In the genomic region with DNA sequence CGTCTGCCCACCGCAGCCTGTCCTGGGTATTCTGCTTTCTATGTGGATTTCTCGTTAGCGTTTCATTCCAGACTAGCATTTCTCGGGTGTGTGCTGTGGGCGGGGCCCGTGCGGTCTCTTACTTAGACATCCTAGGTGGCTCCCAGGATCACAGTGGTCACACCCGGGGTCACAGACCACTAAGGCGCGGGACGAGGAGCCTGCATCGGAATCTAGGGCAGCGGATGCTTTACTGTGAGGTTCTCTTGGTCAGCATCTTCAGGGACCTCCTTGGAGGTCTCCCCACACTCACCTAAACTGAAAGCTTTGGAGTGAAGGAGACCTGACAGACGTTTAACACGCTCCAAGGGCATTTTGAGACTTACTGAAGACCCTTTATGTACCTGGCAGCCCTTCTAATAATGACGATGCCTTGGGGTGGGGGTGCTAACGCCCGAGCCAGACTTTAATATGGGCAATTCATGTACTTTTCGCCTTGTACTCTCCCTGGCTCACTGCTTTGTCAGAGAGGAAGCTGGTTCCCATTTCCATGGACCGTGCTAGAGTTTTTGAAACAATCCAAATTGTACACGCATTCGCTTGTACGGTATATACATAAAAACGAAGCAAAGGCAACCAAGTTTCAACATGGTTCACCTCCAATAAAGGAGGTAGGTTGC, we compare ENCODE assay signal across 8 mouse cellular contexts.
DNase-seq lines count a peak whose midpoint lies in the region; ATAC-seq and TF ChIP-seq lines count a peak whose summit lies in the region.

No protein-coding gene starts in this region.

- TF ChIP-seq CTCF in lung, adult 2 months (IDR thresholded peaks at IDR 0.05; ENCODE audit: insufficient read depth, low read length): no peak
- no peak for TF ChIP-seq CTCF in hindbrain, postnatal 0 days (IDR thresholded peaks at IDR 0.05; ENCODE audit: low read depth)
- no peak for TF ChIP-seq CTCF in midbrain, postnatal 0 days (IDR thresholded peaks at IDR 0.05)

- WGBS in lung, adult 2 months: under 1% methylated on average over 25 of the region's 25 CpGs
- 9% methylated on average over 25 of the region's 25 CpGs for WGBS in embryonic facial prominence, embryonic 13.5 days
- WGBS in hindbrain, postnatal 0 days: 8% methylated on average over 25 of the region's 25 CpGs
- WGBS in midbrain, postnatal 0 days: 8% methylated on average over 25 of the region's 25 CpGs

- no peak for DNase-seq in lung, adult 2 months
- DNase-seq in lung, postnatal 25 days (ENCODE audit: low spot score): no peak
- DNase-seq in hindbrain, postnatal 0 days (ENCODE audit: low spot score): peak; percentile 55
- no peak for DNase-seq in midbrain, postnatal 0 days (ENCODE audit: low spot score)
- no peak for DNase-seq in Muller cell, postnatal 12 days (ENCODE audit: inconsistent ontology term)
- no peak for DNase-seq in left cerebral cortex, postnatal 4 days
- DNase-seq in adrenal gland, postnatal 14 days: no peak

- H3K27me3 ChIP-seq in embryonic facial prominence, embryonic 13.5 days: no peaks in the 10 kb centered on the region
- no peaks in the 10 kb centered on the region for H3K27me3 ChIP-seq in hindbrain, postnatal 0 days (ENCODE audit: insufficient read depth, low read length)
- H3K27me3 ChIP-seq in midbrain, postnatal 0 days (ENCODE audit: insufficient read depth, low read length): no peaks in the 10 kb centered on the region

- no peak for TF ChIP-seq POLR2A in lung, adult 2 months (IDR thresholded peaks at IDR 0.05; ENCODE audit: borderline replicate concordance, extremely low read depth, low read depth, low read length)

- ATAC-seq in embryonic facial prominence, embryonic 13.5 days (ENCODE audit: insufficient number of reproducible peaks, insufficient read depth, low FRiP score, low TSS enrichment, low read depth): no peak; the same call in 1 of the 2 replicates
- ATAC-seq in hindbrain, postnatal 0 days: no peak; the same call in 1 of the 2 replicates
- no peak; the same call in 1 of the 2 replicates for ATAC-seq in midbrain, postnatal 0 days (ENCODE audit: low FRiP score)

- H3K9ac ChIP-seq in embryonic facial prominence, embryonic 13.5 days: peak overlapping the region; percentile 97
- H3K9ac ChIP-seq in hindbrain, postnatal 0 days (replicated peaks; ENCODE audit: low read length): peak overlapping the region; percentile 95
- peak overlapping the region; percentile 89 for H3K9ac ChIP-seq in midbrain, postnatal 0 days (replicated peaks; ENCODE audit: low read length, poor library complexity, severe bottlenecking)

- H3K4me3 ChIP-seq in lung, adult 2 months (replicated peaks; ENCODE audit: extremely low read depth, low read depth, low read length): peak overlapping the region; percentile 86
- peak overlapping the region; percentile 63 for H3K4me3 ChIP-seq in embryonic facial prominence, embryonic 13.5 days
- H3K4me3 ChIP-seq in hindbrain, postnatal 0 days (ENCODE audit: low read length): peak overlapping the region; percentile 64
- H3K4me3 ChIP-seq in midbrain, postnatal 0 days (ENCODE audit: low read depth, low read length): peak overlapping the region; percentile 63

- peak overlapping the region; percentile 81 for H3K4me2 ChIP-seq in embryonic facial prominence, embryonic 13.5 days
- peak overlapping the region; percentile 87 for H3K4me2 ChIP-seq in hindbrain, postnatal 0 days (ENCODE audit: low read depth, low read length)
- peak overlapping the region; percentile 91 for H3K4me2 ChIP-seq in midbrain, postnatal 0 days (ENCODE audit: low read depth, low read length, poor library complexity, severe bottlenecking)

- intact Hi-C loops in left cerebral cortex, postnatal 4 days (cut with DNase I): no loop called here

- H3K4me1 ChIP-seq in lung, adult 2 months (ENCODE audit: control insufficient read depth, insufficient read depth, low read length): peaks cover 7% of the 10 kb centered on the region
- H3K4me1 ChIP-seq in embryonic facial prominence, embryonic 13.5 days: peaks cover 24% of the 10 kb centered on the region
- peaks cover 18% of the 10 kb centered on the region for H3K4me1 ChIP-seq in hindbrain, postnatal 0 days (ENCODE audit: insufficient read depth, low read length)
- H3K4me1 ChIP-seq in midbrain, postnatal 0 days (ENCODE audit: insufficient read depth, low read length): peaks cover 9% of the 10 kb centered on the region; the same call in 1 of the 2 replicates

- peak overlapping the region; percentile 100 for H3K27ac ChIP-seq in embryonic facial prominence, embryonic 13.5 days
- peak overlapping the region; percentile 100 for H3K27ac ChIP-seq in hindbrain, postnatal 0 days
- H3K27ac ChIP-seq in midbrain, postnatal 0 days (ENCODE audit: low read depth, low read length): peak overlapping the region; percentile 100

- H3K36me3 ChIP-seq in embryonic facial prominence, embryonic 13.5 days: no peaks in the 10 kb centered on the region
- H3K36me3 ChIP-seq in hindbrain, postnatal 0 days (ENCODE audit: insufficient read depth, low read length): no peaks in the 10 kb centered on the region
- no peaks in the 10 kb centered on the region for H3K36me3 ChIP-seq in midbrain, postnatal 0 days (ENCODE audit: insufficient read depth, low read length)

- no peaks in the 10 kb centered on the region for H3K9me3 ChIP-seq in embryonic facial prominence, embryonic 13.5 days
- H3K9me3 ChIP-seq in hindbrain, postnatal 0 days (ENCODE audit: low read length): no peaks in the 10 kb centered on the region
- H3K9me3 ChIP-seq in midbrain, postnatal 0 days (ENCODE audit: low read length): no peaks in the 10 kb centered on the region
